Mouse (Mus musculus) layer of hippocampus, postnatal 10 days (tissue): ENCODE results near the gene L3mbtl1. TPM values are rescaled to one million over a fixed set of nuclear protein-coding genes. Genes with fewer than 3 reads are reported as not detected.

Experiments used
- DNase-seq, 2 experiments: peaks; one replicate each; pipeline ENCODE4 v3.0.0; 2021; ENCODE audit warnings: low spot score in 2 of 2
- total RNA-seq, 2 experiments: library from RNA; stranded (reverse); gene quantifications; 2 replicates each; pipeline ENCODE4 v1.2.3; 2021

The L3mbtl1 gene
- total RNA-seq, 2 experiments from 2014 or later: 25.9 to 30.1 TPM

GRCm38 (mm10) chr2:162992084-162992437 is 48.8 kb downstream of the L3mbtl1 start:
- no peak for DNase-seq

GRCm38 (mm10) chr2:162993881-162994616 is 50.8 kb downstream of the L3mbtl1 start:
- DNase-seq: no peak

- peak; percentile 78 to 79 for DNase-seq
Measured at GRCm38 (mm10) chr2:162998528-162999230, 55.4 kb downstream of the L3mbtl1 start.

- DNase-seq: peak; percentile 26 to 34
Measured at GRCm38 (mm10) chr2:162999744-163000143, 56.5 kb downstream of the L3mbtl1 start.

- no peak for DNase-seq
Measured at GRCm38 (mm10) chr2:163001071-163001470, 57.8 kb downstream of the L3mbtl1 start.

- no peak for DNase-seq
Measured at GRCm38 (mm10) chr2:163007299-163007698, 64.0 kb downstream of the L3mbtl1 start.

GRCm38 (mm10) chr2:163016916-163017743 is 73.9 kb downstream of the L3mbtl1 start, which contains the start of gene Ift52:
Gene Ift52, plus strand, starts transcription at chr2:163017354.
- peak; percentile 93 to 95 for DNase-seq

Other genes starting within 250 kb of the L3mbtl1 start
- 100 to 1,000 TPM; 127 to 146 TPM for gene Srsf6, start 11.9 kb upstream of the L3mbtl1 start, total RNA-seq
- under 1 TPM; 0.27 to 0.34 TPM for gene Sgk2, start 43.9 kb downstream of the L3mbtl1 start, total RNA-seq
- gene Ift52, start 73.9 kb downstream of the L3mbtl1 start, total RNA-seq: 10 to 100 TPM; 25.9 to 29.1 TPM
- 1 to 10 TPM; 2.6 to 3.4 TPM for gene Mybl2, start 111.2 kb downstream of the L3mbtl1 start, total RNA-seq
- gene Gtsf1l, start 144.4 kb downstream of the L3mbtl1 start, total RNA-seq: not detected